Mouse (Mus musculus): Measurements from ENCODE around the gene Hjurp. TPM values are rescaled to one million over a fixed set of nuclear protein-coding genes. Genes with fewer than 3 reads are reported as not detected.

Hjurp gene
- 10 to 100 TPM; 21.7 to 27.4 TPM for total RNA-seq (2021)
- long read RNA-seq, experiment 1, full-length matches to known transcripts = 6 of 6 reads
- long read RNA-seq, experiment 1, partial matches to known transcripts = 0 of 6 reads
- long read RNA-seq, experiment 1, other reads (novel, unspliced or antisense) = 0 of 6 reads
- long read RNA-seq, experiment 2, full-length matches to known transcripts = 3 of 8 reads
- long read RNA-seq, experiment 2, partial matches to known transcripts = 0 of 8 reads
- long read RNA-seq, experiment 2, other reads (novel, unspliced or antisense) = 5 of 8 reads

GRCm38 (mm10) chr1:88277098-88277817, at the start of gene Hjurp, which contains the start of gene Trpm8:
Hjurp (minus strand) TSS chr1:88277633.
Trpm8 (plus strand) TSS chr1:88277661.
- DNase-seq (ENCODE audit: low spot score in 2 of 2) = peak; percentile 100

- DNase-seq (ENCODE audit: low spot score in 2 of 2) = no peak
These were observed 45.7 kb upstream of the Hjurp start for GRCm38 (mm10) chr1:88323101-88323500.

GRCm38 (mm10) chr1:88322146-88322545, 44.7 kb upstream of the Hjurp start:
- DNase-seq (ENCODE audit: low spot score in 2 of 2) = no peak

- DNase-seq (ENCODE audit: low spot score in 2 of 2) = no peak
These were observed 43.5 kb upstream of the Hjurp start for GRCm38 (mm10) chr1:88320821-88321395.

GRCm38 (mm10) chr1:88318531-88319060, 41.2 kb upstream of the Hjurp start:
- peak; percentile 66 for DNase-seq (ENCODE audit: low spot score in 2 of 2)

GRCm38 (mm10) chr1:88317279-88317678, 39.8 kb upstream of the Hjurp start:
- no peak for DNase-seq (ENCODE audit: low spot score in 2 of 2)

GRCm38 (mm10) chr1:88310349-88310748, 32.9 kb upstream of the Hjurp start:
- DNase-seq (ENCODE audit: low spot score in 2 of 2) = no peak

GRCm38 (mm10) chr1:88309905-88310304, 32.5 kb upstream of the Hjurp start:
- DNase-seq (ENCODE audit: low spot score in 2 of 2) = no peak

GRCm38 (mm10) chr1:88309020-88309419, 31.6 kb upstream of the Hjurp start:
- no peak for DNase-seq (ENCODE audit: low spot score in 2 of 2)

- DNase-seq (ENCODE audit: low spot score in 2 of 2) = no peak
These were observed 29.7 kb upstream of the Hjurp start for GRCm38 (mm10) chr1:88307180-88307579.

GRCm38 (mm10) chr1:88306543-88306942, 29.1 kb upstream of the Hjurp start:
- no peak for DNase-seq (ENCODE audit: low spot score in 2 of 2)

GRCm38 (mm10) chr1:88305018-88305795, 27.8 kb upstream of the Hjurp start:
- DNase-seq (ENCODE audit: low spot score in 2 of 2) = no peak

GRCm38 (mm10) chr1:88304261-88304985, 27.0 kb upstream of the Hjurp start:
- DNase-seq (ENCODE audit: low spot score in 2 of 2) = no peak

- no peak for DNase-seq (ENCODE audit: low spot score in 2 of 2)
These were observed 26.3 kb upstream of the Hjurp start for GRCm38 (mm10) chr1:88303762-88304161.

- no peak for DNase-seq (ENCODE audit: low spot score in 2 of 2)
These were observed 24.8 kb upstream of the Hjurp start for GRCm38 (mm10) chr1:88302057-88302740.

GRCm38 (mm10) chr1:88301121-88302014, 23.9 kb upstream of the Hjurp start:
- peak in 1 of 2 experiments; percentile 29 for DNase-seq (ENCODE audit: low spot score in 2 of 2)

- DNase-seq (ENCODE audit: low spot score in 2 of 2) = no peak
These were observed 23.0 kb upstream of the Hjurp start for GRCm38 (mm10) chr1:88300301-88301050.

- no peak for DNase-seq (ENCODE audit: low spot score in 2 of 2)
These were observed 22.1 kb upstream of the Hjurp start for GRCm38 (mm10) chr1:88299529-88299945.

Data from adrenal gland, adult 18-20 months (tissue).